Mouse (Mus musculus): ENCODE measurements at regions not wholly inside any gene's neighbourhood (a gene's known extent, or its start where the extent isn't known, plus 50 kb on each side); places are given as distances from the start of the nearest gene placed in this dataset.

GRCm38 (mm10) chr1:4574101-4574500, 233.6 kb upstream of the Gm37988 start:
- TF ChIP-seq CTCF (IDR thresholded peaks at IDR 0.05; ENCODE audit: borderline replicate concordance, extremely low read depth, insufficient read depth, insufficient read length) (no peak), POLR2A (IDR thresholded peaks at IDR 0.05; ENCODE audit: borderline replicate concordance, extremely low read depth, insufficient read depth, insufficient read length, poor library complexity, severe bottlenecking) (no peak)

Measured in brain, embryonic 14.5 days (tissue).